Mouse (Mus musculus) hematopoietic stem cell, adult 5-6 weeks (primary cell): ENCODE data around the gene Galr3. TPM values are rescaled to one million over a fixed set of nuclear protein-coding genes. Genes with fewer than 3 reads are reported as not detected.

Source experiments
- ATAC-seq, 2 experiments: fragments of 125-278 bp in 1 of 2; replicated peaks in 1 of 2; 2 replicates each; pipeline ENCODE4 v1.8.0; 2016 to 2017; ENCODE audit warnings: inconsistent platforms in 2 of 2, mild to moderate bottlenecking in 2 of 2, moderate number of reproducible peaks in 2 of 2, low read depth in 1 of 2, moderate TSS enrichment in 1 of 2; ENCODE audit not compliant: low FRiP score in 2 of 2, poor library complexity in 2 of 2, severe bottlenecking in 2 of 2, insufficient read depth in 1 of 2, low TSS enrichment in 1 of 2
- total RNA-seq: library from RNA; stranded (forward); fragments of 172-1452, 232-1000 nt; gene quantifications from 2 replicates; pipeline ENCODE4 v1.2.3, GENCODE M21; 2017

Gene Galr3
- total RNA-seq, 1 experiment from 2014 or later = 1.7 TPM

- ATAC-seq = no peak
Measured at GRCm38 (mm10) chr15:79042721-79043491, 1.2 kb downstream of the Galr3 start.

GRCm38 (mm10) chr15:79044837-79045236 lies 3.2 kb downstream of the Galr3 start:
- ATAC-seq = no peak

- no peak for ATAC-seq
Measured at GRCm38 (mm10) chr15:79048186-79048585, 6.5 kb downstream of the Galr3 start.

- ATAC-seq = no peak
Measured at GRCm38 (mm10) chr15:79050160-79050845, 8.6 kb downstream of the Galr3 start.

GRCm38 (mm10) chr15:79050964-79051363 lies 9.3 kb downstream of the Galr3 start:
- ATAC-seq = no peak

- ATAC-seq = peak in 1 of 2 experiments; percentile 27; a peak in 1 of 4 replicates
Measured at GRCm38 (mm10) chr15:79051461-79052360, 10.0 kb downstream of the Galr3 start.

GRCm38 (mm10) chr15:79052366-79052765 lies 10.7 kb downstream of the Galr3 start:
- ATAC-seq = no peak

GRCm38 (mm10) chr15:79056601-79057000 lies 14.9 kb downstream of the Galr3 start:
- no peak for ATAC-seq

- no peak for ATAC-seq
Measured at GRCm38 (mm10) chr15:79057850-79058249, 16.2 kb downstream of the Galr3 start.

GRCm38 (mm10) chr15:79060887-79061565 lies 19.3 kb downstream of the Galr3 start:
- no peak for ATAC-seq

- peak; percentile 97 to 99 for ATAC-seq
Measured at GRCm38 (mm10) chr15:79062376-79063159, 20.9 kb downstream of the Galr3 start, which contains the start of gene Ankrd54. Gene Ankrd54, minus strand, starts transcription at chr15:79062893.

- no peak for ATAC-seq
Measured at GRCm38 (mm10) chr15:79063160-79063740, 21.6 kb downstream of the Galr3 start.

- ATAC-seq = no peak
Measured at GRCm38 (mm10) chr15:79065086-79065770, 23.5 kb downstream of the Galr3 start.

GRCm38 (mm10) chr15:79066276-79066675 lies 24.6 kb downstream of the Galr3 start:
- ATAC-seq = no peak

GRCm38 (mm10) chr15:79067631-79068030 lies 25.9 kb downstream of the Galr3 start:
- no peak for ATAC-seq

- no peak for ATAC-seq
Measured at GRCm38 (mm10) chr15:79068416-79068815, 26.7 kb downstream of the Galr3 start.
